Mouse (Mus musculus): ENCODE data around the gene Tcfl5. TPM values are rescaled to one million over a fixed set of nuclear protein-coding genes. Genes with fewer than 3 reads are reported as not detected.

Tcfl5 gene
- total and polyA plus RNA-seq, 3 experiments, result not detected

- dilution Hi-C loops (cut with MboI; ENCODE audit: extremely low pct_ligation_motif_present, extremely low pct_unique_long_range_greater_than_20kb, low sequenced_read_pairs), result no loop called here
- no peak for DNase-seq (ENCODE audit: extremely low read depth)
- in situ Hi-C loops (cut with MboI; ENCODE audit: low pct_ligation_motif_present, low pct_unique_long_range_greater_than_20kb, low sequenced_read_pairs), result no loop called here
- TF ChIP-seq MAFK (IDR thresholded peaks at IDR 0.05; ENCODE audit: insufficient replicate concordance, low read length) (no peak), KAT2A (IDR thresholded peaks at IDR 0.05; ENCODE audit: insufficient replicate concordance, low read length) (no peak), POLR2AphosphoS2 (IDR thresholded peaks at IDR 0.05; ENCODE audit: low read depth, low read length) (no peak), USF1 (IDR thresholded peaks at IDR 0.05; ENCODE audit: low read depth, low read length) (no peak), BHLHE40 (IDR thresholded peaks at IDR 0.05; ENCODE audit: low read depth, low read length) (no peak), PAX5 (IDR thresholded peaks at IDR 0.05; ENCODE audit: low read length) (no peak), NRF1 (IDR thresholded peaks at IDR 0.05; ENCODE audit: low read depth, low read length) (no peak), ZC3H11A (IDR thresholded peaks at IDR 0.05; ENCODE audit: low read depth, low read length) (no peak), TBP (conservative IDR thresholded peaks at IDR 0.05; ENCODE audit: low read depth, low read length) (no peak), IRF4 (IDR thresholded peaks at IDR 0.05; ENCODE audit: low read depth, low read length) (no peak), USF2 (conservative IDR thresholded peaks at IDR 0.05; ENCODE audit: low read depth, low read length) (no peak), POLR2A (IDR thresholded peaks at IDR 0.05; ENCODE audit: low read depth, low read length) (no peak), MYC (IDR thresholded peaks at IDR 0.05; ENCODE audit: low read depth, low read length) (no peak), JUN (IDR thresholded peaks at IDR 0.05; ENCODE audit: insufficient read depth, low read depth, low read length) (no peak), CHD1 (IDR thresholded peaks at IDR 0.05; ENCODE audit: low read depth, low read length) (no peak), MXI1 (IDR thresholded peaks at IDR 0.05; ENCODE audit: low read depth, low read length) (no peak)
- Histone ChIP-seq H3K4me1 (ENCODE audit: control insufficient read depth in 1 of 2, insufficient read depth in 2 of 2) (peaks cover 0 to 3% of the 10 kb centered on the region in 2 experiments; a peak in 1 of 4 replicates), H3K36me3 (replicated peaks in 1 of 2; ENCODE audit: control insufficient read depth in 1 of 2, insufficient read depth in 1 of 2, low read length in 1 of 2) (peaks cover 34 to 59% of the 10 kb centered on the region in 2 experiments), H3K4me3 (replicated peaks in 1 of 3; ENCODE audit: low read depth in 2 of 3, low read length in 2 of 3, poor library complexity in 1 of 3) (no peak overlapping the region), H3K79me2 (replicated peaks; ENCODE audit: control insufficient read depth, extremely low read depth, insufficient read depth, poor library complexity, severe bottlenecking) (no peaks in the 10 kb centered on the region), H3K27ac (ENCODE audit: insufficient read depth, low read depth) (no peak overlapping the region), H3K4me2 (ENCODE audit: insufficient read depth, low read depth, poor library complexity, severe bottlenecking) (no peak overlapping the region), H3K9ac (ENCODE audit: insufficient read depth, low read depth) (no peak overlapping the region), H3K27me3 (replicated peaks) (no peaks in the 10 kb centered on the region), H3K9me3 (replicated peaks; ENCODE audit: low read length) (no peaks in the 10 kb centered on the region)
Measured at GRCm38 (mm10) chr2:180660521-180660920, 18.0 kb upstream of the Tcfl5 start.

GRCm38 (mm10) chr2:180659353-180660150 lies 17.0 kb upstream of the Tcfl5 start:
- Histone ChIP-seq H3K9me3 (replicated peaks; ENCODE audit: low read length) (no peaks in the 10 kb centered on the region), H3K27me3 (replicated peaks) (no peaks in the 10 kb centered on the region), H3K36me3 (replicated peaks in 1 of 2; ENCODE audit: control insufficient read depth in 1 of 2, insufficient read depth in 1 of 2, low read length in 1 of 2) (peaks cover 27 to 50% of the 10 kb centered on the region in 2 experiments), H3K79me2 (replicated peaks; ENCODE audit: control insufficient read depth, extremely low read depth, insufficient read depth, poor library complexity, severe bottlenecking) (no peaks in the 10 kb centered on the region), H3K9ac (ENCODE audit: insufficient read depth, low read depth) (no peak overlapping the region), H3K27ac (ENCODE audit: insufficient read depth, low read depth) (no peak overlapping the region), H3K4me1 (ENCODE audit: control insufficient read depth in 1 of 2, insufficient read depth in 2 of 2) (peaks cover 0 to 3% of the 10 kb centered on the region in 2 experiments; a peak in 1 of 4 replicates), H3K4me3 (replicated peaks in 1 of 3; ENCODE audit: low read depth in 2 of 3, low read length in 2 of 3, poor library complexity in 1 of 3) (no peak overlapping the region), H3K4me2 (ENCODE audit: insufficient read depth, low read depth, poor library complexity, severe bottlenecking) (no peak overlapping the region)
- dilution Hi-C loops (cut with MboI; ENCODE audit: extremely low pct_ligation_motif_present, extremely low pct_unique_long_range_greater_than_20kb, low sequenced_read_pairs) (no loop called here), in situ Hi-C loops (cut with MboI; ENCODE audit: low pct_ligation_motif_present, low pct_unique_long_range_greater_than_20kb, low sequenced_read_pairs) (no loop called here)
- DNase-seq (ENCODE audit: extremely low read depth), result no peak
- TF ChIP-seq KAT2A (IDR thresholded peaks at IDR 0.05; ENCODE audit: insufficient replicate concordance, low read length) (no peak), NRF1 (IDR thresholded peaks at IDR 0.05; ENCODE audit: low read depth, low read length) (no peak), TCF12 (IDR thresholded peaks at IDR 0.05; ENCODE audit: low read depth, low read length) (no peak)

Measured in CH12.LX (cell line).